In the genomic region with DNA sequence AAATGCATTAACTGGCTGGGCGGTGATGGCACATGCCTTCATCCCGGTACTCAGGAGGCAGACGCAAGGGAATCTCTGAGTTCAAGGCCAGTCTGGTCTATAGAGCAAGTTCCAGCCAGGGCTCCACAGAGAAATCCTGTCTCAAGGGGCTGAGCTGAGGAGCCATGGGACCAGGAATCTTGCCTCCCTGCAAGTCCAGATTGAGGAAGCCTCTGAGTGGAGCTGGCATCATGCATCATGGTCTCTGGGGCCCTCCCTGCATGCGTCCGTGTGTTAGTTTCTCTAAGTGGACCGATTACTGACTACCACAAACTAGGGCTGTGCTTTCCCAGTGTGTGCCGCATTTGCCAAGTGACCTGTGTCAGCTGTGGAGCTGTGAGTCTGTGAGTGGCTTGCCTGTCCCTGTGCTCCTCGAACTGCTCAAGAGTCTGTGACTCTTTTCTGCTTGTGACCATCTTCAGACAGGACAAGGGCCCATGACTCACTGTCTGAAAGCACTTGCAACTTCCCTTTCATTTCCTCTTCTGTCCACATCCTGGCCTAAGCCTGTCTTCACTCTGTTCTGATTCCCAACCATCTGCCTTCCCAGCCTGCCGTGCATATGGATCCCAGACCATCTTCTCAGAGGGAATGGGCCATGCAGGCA, we compare ENCODE assay signal across 13 mouse cellular contexts.
DNase-seq lines count a peak whose midpoint lies in the region; ATAC-seq and TF ChIP-seq lines count a peak whose summit lies in the region.
"Had no signal": no experiment of that assay in that cellular context is flagged by ENCODE, and none has a peak within 500 bp of the region (broad histone marks: within the 10 kb centered on the region; RNA-seq: fewer than 3 reads in every experiment).

No protein-coding gene starts in this region.

- no peak overlapping the region for H3K4me2 ChIP-seq in forebrain, postnatal 0 days (ENCODE audit: low read depth)
- H3K4me2 ChIP-seq in forebrain, embryonic 14.5 days (ENCODE audit: low read length) = no peak overlapping the region
- H3K4me2 ChIP-seq in liver, postnatal 0 days (ENCODE audit: low read depth, low read length) = no peak overlapping the region
- H3K4me2 ChIP-seq in stomach, postnatal 0 days (replicated peaks; ENCODE audit: low read depth) = no peak overlapping the region
- H3K4me2 ChIP-seq: heart, embryonic 13.5 days; neural tube, embryonic 12.5 days had no signal

- H3K4me3 ChIP-seq in forebrain, postnatal 0 days (ENCODE audit: low read depth, low read length) = no peak overlapping the region
- H3K4me3 ChIP-seq in forebrain, embryonic 14.5 days (ENCODE audit: low read depth, low read length) = no peak overlapping the region
- no peak overlapping the region for H3K4me3 ChIP-seq in spleen, adult 2 months (ENCODE audit: extremely low read depth, insufficient read depth, insufficient read length)
- H3K4me3 ChIP-seq in liver, postnatal 0 days (ENCODE audit: low read depth, low read length) = no peak overlapping the region
- no peak overlapping the region for H3K4me3 ChIP-seq in stomach, postnatal 0 days (ENCODE audit: low read depth, low read length)
- H3K4me3 ChIP-seq: heart, embryonic 13.5 days; neural tube, embryonic 12.5 days had no signal

- no peak overlapping the region for H3K9ac ChIP-seq in forebrain, postnatal 0 days
- no peak overlapping the region for H3K9ac ChIP-seq in forebrain, embryonic 14.5 days (ENCODE audit: low read length)
- H3K9ac ChIP-seq in liver, postnatal 0 days (replicated peaks) = no peak overlapping the region
- no peak overlapping the region for H3K9ac ChIP-seq in stomach, postnatal 0 days (ENCODE audit: low read length)
- H3K9ac ChIP-seq: heart, embryonic 13.5 days; neural tube, embryonic 12.5 days had no signal

- no peak overlapping the region for H3K27ac ChIP-seq in forebrain, postnatal 0 days (ENCODE audit: low read depth, low read length)
- no peak overlapping the region for H3K27ac ChIP-seq in forebrain, embryonic 14.5 days (ENCODE audit: low read depth, low read length)
- peak overlapping the region; percentile 84 for H3K27ac ChIP-seq in spleen, adult 2 months (ENCODE audit: insufficient read depth, low read length)
- peak overlapping the region; percentile 75 for H3K27ac ChIP-seq in liver, postnatal 0 days (ENCODE audit: low read depth)
- 0 out of 2 replicates have a peak overlapping the region, but pooled peaks have one; percentile 13 for H3K27ac ChIP-seq in stomach, postnatal 0 days (replicated peaks)
- H3K27ac ChIP-seq: heart, embryonic 13.5 days; neural tube, embryonic 12.5 days had no signal

- peak; percentile 59; the same call in 1 of the 2 replicates for ATAC-seq in forebrain, postnatal 0 days
- ATAC-seq in forebrain, embryonic 14.5 days = no peak
- peak; percentile 48 for ATAC-seq in liver, postnatal 0 days
- ATAC-seq in stomach, postnatal 0 days (ENCODE audit: low FRiP score, low TSS enrichment) = no peak
- ATAC-seq: forebrain, embryonic 16.5 days; intestine, postnatal 0 days had no signal

- TF ChIP-seq EP300 in liver, postnatal 0 days (IDR thresholded peaks at IDR 0.05; ENCODE audit: low read depth) = no peak
- no peak for TF ChIP-seq EP300 in stomach, postnatal 0 days (optimal IDR thresholded peaks at IDR 0.05)

- H3K9me3 ChIP-seq in forebrain, postnatal 0 days (ENCODE audit: low read length) = no peaks in the 10 kb centered on the region
- no peaks in the 10 kb centered on the region for H3K9me3 ChIP-seq in forebrain, embryonic 14.5 days (replicated peaks; ENCODE audit: control insufficient read depth, low read length)
- no peaks in the 10 kb centered on the region for H3K9me3 ChIP-seq in liver, postnatal 0 days (ENCODE audit: low read length)
- no peaks in the 10 kb centered on the region for H3K9me3 ChIP-seq in stomach, postnatal 0 days (ENCODE audit: control insufficient read depth, low read length)
- H3K9me3 ChIP-seq: heart, embryonic 13.5 days; neural tube, embryonic 12.5 days had no signal

- H3K27me3 ChIP-seq in forebrain, postnatal 0 days (ENCODE audit: insufficient read depth, low read length) = no peaks in the 10 kb centered on the region
- H3K27me3 ChIP-seq in forebrain, embryonic 14.5 days (replicated peaks; ENCODE audit: control insufficient read depth, insufficient read depth, low read length) = no peaks in the 10 kb centered on the region
- H3K27me3 ChIP-seq in spleen, adult 2 months (ENCODE audit: control insufficient read depth, insufficient read depth, low read length) = no peaks in the 10 kb centered on the region
- no peaks in the 10 kb centered on the region for H3K27me3 ChIP-seq in liver, postnatal 0 days (ENCODE audit: insufficient read depth, low read length)
- no peaks in the 10 kb centered on the region for H3K27me3 ChIP-seq in stomach, postnatal 0 days (ENCODE audit: control insufficient read depth, insufficient read depth, low read length)
- H3K27me3 ChIP-seq: heart, embryonic 13.5 days; neural tube, embryonic 12.5 days had no signal

- no peaks in the 10 kb centered on the region for H3K4me1 ChIP-seq in forebrain, postnatal 0 days (ENCODE audit: insufficient read depth)
- H3K4me1 ChIP-seq in forebrain, embryonic 14.5 days (ENCODE audit: control insufficient read depth, insufficient read depth, low read length) = no peaks in the 10 kb centered on the region
- H3K4me1 ChIP-seq in spleen, adult 2 months (ENCODE audit: control insufficient read depth, insufficient read depth, insufficient read length) = peaks cover 30% of the 10 kb centered on the region
- H3K4me1 ChIP-seq in liver, postnatal 0 days (ENCODE audit: insufficient read depth) = peaks cover 15% of the 10 kb centered on the region
- H3K4me1 ChIP-seq in stomach, postnatal 0 days (replicated peaks; ENCODE audit: control insufficient read depth, insufficient read depth) = no peaks in the 10 kb centered on the region
- H3K4me1 ChIP-seq: neural tube, embryonic 12.5 days had no signal

- no peak for TF ChIP-seq CTCF in forebrain, postnatal 0 days (IDR thresholded peaks at IDR 0.05; ENCODE audit: low read depth)
- TF ChIP-seq CTCF in spleen, adult 2 months (IDR thresholded peaks at IDR 0.05; ENCODE audit: extremely low read depth, insufficient read depth, insufficient read length, insufficient replicate concordance) = no peak
- TF ChIP-seq CTCF in liver, postnatal 0 days (IDR thresholded peaks at IDR 0.05; ENCODE audit: low read depth) = no peak
- no peak for TF ChIP-seq CTCF in stomach, postnatal 0 days (IDR thresholded peaks at IDR 0.05; ENCODE audit: low read depth)

- no peaks in the 10 kb centered on the region for H3K36me3 ChIP-seq in forebrain, postnatal 0 days (ENCODE audit: insufficient read depth)
- no peaks in the 10 kb centered on the region for H3K36me3 ChIP-seq in forebrain, embryonic 14.5 days (ENCODE audit: control insufficient read depth, insufficient read depth, low read length)
- no peaks in the 10 kb centered on the region for H3K36me3 ChIP-seq in spleen, adult 2 months (ENCODE audit: control insufficient read depth, insufficient read depth, low read length)
- H3K36me3 ChIP-seq in liver, postnatal 0 days (replicated peaks; ENCODE audit: insufficient read depth, low read length) = no peaks in the 10 kb centered on the region
- H3K36me3 ChIP-seq in stomach, postnatal 0 days (ENCODE audit: control insufficient read depth, insufficient read depth, low read length) = no peaks in the 10 kb centered on the region
- H3K36me3 ChIP-seq: heart, embryonic 13.5 days had no signal

- DNase-seq in forebrain, postnatal 0 days = peak; percentile 26
- DNase-seq in forebrain, embryonic 14.5 days (ENCODE audit: low spot score) = no peak
- peak in 1 of 2 experiments; percentile 14 for DNase-seq in spleen, adult 2 months (ENCODE audit: low read depth in 1 of 2, low spot score in 2 of 2)
- DNase-seq in spleen, adult 18-20 months = no peak
- no peak for DNase-seq in liver, postnatal 0 days
- no peak for DNase-seq in stomach, postnatal 0 days (ENCODE audit: low spot score)
- DNase-seq in cerebellum, adult 8-10 months = no peak
- no peak for DNase-seq in frontal cortex, postnatal 25 days (ENCODE audit: low spot score in 2 of 2)
- DNase-seq: right cerebral cortex, postnatal 25 days had no signal

- WGBS in forebrain, postnatal 0 days = 91% methylated on average over 9 of the region's 9 CpGs
- 94% methylated on average over 9 of the region's 9 CpGs for WGBS in forebrain, embryonic 14.5 days
- 67% methylated on average over 9 of the region's 9 CpGs for WGBS in spleen, adult 2 months
- 68% methylated on average over 9 of the region's 9 CpGs for WGBS in liver, postnatal 0 days (ENCODE audit: insufficient replicate concordance)
- 87% methylated on average over 9 of the region's 9 CpGs for WGBS in stomach, postnatal 0 days

- TF ChIP-seq POLR2A in spleen, adult 2 months (IDR thresholded peaks at IDR 0.05; ENCODE audit: low read depth, low read length) = no peak

Comparison
In these comparisons a context has a peak if more than half of its experiments do, and no peak if none do; other contexts are left out.
1. ATAC-seq: peak in forebrain, postnatal 0 days (single experiment) and liver, postnatal 0 days (single experiment); none in forebrain, embryonic 14.5 days (single experiment) and stomach, postnatal 0 days (single experiment).
2. H3K27ac ChIP-seq: peak in spleen, adult 2 months (single experiment), liver, postnatal 0 days (single experiment) and stomach, postnatal 0 days (single experiment); none in forebrain, postnatal 0 days (single experiment) and forebrain, embryonic 14.5 days (single experiment).